Mouse (Mus musculus): ENCODE results near the gene Nol8.

GRCm38 (mm10) chr13:49644731-49645529 is 7.9 kb upstream of the Nol8 start:
- TF ChIP-seq CTCF (IDR thresholded peaks at IDR 0.05) (peak; percentile 81), POLR2A (IDR thresholded peaks at IDR 0.05; ENCODE audit: insufficient read depth, low read depth, low read length) (no peak), EP300 (IDR thresholded peaks at IDR 0.05; ENCODE audit: insufficient read depth, low read depth, low read length) (no peak)
